Mouse (Mus musculus) spleen, postnatal 36 days (tissue): ENCODE data around the gene Adgrd1.

ENCODE experiments used
- DNase-seq, 2 experiments: peaks; one replicate each; pipeline ENCODE4 v3.0.0; 2022; ENCODE audit warnings: low spot score in 2 of 2, mixed read lengths in 1 of 2

Adgrd1 gene

DNA sequence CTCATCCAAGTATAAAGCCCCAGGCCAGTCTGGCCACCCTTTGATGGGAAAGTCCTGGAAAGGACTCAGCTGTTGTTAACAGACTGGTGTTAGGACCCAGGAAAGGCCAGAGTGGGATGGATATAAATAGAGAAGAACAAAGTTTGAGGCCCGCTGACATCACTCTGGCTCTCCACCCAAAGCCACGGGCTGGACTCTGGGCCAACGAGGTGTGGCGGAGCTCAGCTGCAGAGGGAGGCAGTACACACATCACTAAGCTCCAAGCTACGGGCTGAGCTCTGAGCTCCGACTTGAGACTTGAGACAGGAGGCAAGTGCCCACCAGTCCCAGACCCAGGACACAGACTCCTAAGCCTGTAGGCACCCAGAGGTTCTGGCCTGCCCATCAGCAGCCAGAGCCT is at the start of gene Adgrd1:
TSS of gene Adgrd1 (plus strand) at position 240 of the 400 bp plus-strand sequence.
- no peak for DNase-seq

DNA sequence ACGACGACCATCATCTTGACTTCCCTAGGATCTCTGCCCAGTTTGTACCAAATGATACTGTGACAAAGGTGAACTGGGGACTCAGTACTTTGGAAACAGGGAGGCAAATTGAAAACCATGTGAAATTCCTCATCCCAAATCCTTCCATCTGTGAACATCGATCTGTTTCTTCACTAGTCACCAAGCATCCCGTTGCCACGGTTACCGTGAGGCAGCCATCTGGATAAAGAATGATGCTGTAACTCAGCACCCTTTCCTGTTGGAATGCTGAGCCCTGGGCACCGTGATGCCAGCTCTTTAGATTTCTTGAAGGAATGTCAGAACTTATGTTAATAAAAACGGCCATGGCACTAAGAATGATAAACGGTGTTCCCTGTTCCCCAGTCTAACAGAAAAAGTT is 47.2 kb upstream of the Adgrd1 start:
- no peak for DNase-seq

DNA sequence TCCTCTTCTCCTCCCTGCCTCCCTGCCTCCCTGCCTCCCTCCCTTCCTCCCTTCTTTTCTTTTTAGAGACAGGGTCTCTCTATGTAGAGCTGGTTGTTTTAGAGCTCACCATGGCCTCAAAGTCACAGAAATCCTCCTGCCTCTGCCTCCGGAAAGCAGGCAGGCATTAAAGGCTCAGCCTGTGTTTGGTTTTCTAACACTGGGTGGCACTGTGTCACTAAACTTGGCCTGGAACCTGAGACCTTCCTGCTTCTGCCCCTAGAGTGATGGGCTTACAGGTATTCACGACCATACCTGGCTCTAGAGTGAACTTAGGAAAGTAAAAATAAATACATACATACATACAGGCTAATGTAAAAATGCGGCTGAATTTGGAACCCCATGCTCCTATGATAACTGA is 44.6 kb upstream of the Adgrd1 start:
- DNase-seq, result no peak

DNA sequence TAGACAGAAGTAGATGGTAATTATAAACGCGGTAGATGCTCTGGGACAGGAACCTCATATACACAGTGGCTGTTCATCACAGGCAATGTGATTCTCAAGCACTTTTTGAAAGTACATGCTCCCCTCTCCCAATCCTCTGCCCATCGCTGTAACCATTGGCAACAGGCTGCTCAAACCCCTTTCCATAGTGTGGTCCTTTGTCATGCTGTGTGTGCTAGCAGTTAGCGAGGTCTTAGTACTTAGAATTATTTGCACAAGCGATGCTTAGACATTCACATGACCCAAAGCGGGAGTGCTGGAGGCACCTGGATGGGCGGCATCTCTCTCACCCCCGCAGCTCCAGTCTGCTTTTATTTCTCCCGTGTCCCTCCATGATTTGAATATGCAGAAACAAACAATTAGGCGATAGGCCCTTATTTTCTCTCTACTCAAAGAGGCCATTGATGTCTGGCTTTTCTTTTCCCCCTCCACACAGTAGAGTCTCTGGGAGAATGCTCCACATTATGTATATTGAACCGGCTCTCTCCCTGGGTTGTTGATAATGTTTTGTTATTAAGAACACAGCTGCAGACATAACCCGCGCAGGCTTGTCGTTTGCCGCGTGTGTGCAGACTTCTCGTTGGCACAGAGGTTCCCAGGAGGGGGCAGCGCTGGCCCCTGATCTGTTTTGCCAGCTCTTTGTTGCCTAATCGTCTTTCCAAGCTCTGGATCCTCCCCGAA is 43.8 kb upstream of the Adgrd1 start:
- DNase-seq, result no peak

DNA sequence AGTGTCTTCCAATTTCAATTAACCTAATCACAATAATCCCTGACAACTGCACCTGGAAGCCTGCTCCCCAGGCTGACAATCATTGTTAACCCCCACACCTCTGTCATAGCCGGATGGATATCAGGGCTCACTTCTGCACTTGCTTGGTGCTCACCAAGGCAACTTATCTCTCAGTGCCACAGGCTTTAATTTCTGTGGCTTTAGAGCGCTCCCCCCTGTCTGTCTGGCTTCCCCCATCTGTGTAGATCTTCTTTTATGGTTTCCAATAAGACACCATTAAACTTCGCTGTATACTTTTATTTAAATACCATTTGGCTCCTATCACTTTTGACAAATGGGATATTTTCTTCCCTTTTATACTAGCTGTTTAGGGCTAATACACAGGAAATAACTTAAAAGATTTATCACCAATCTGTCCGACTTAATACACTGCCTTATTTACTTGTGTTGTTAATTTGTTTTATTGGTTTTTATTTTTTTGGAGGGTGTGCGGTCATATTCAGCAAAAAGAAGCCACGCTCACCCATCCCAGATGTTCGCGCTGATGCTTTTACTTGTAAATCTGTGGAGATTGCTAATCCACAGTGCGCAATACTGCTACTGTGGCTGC is 41.8 kb upstream of the Adgrd1 start:
- no peak for DNase-seq

DNA sequence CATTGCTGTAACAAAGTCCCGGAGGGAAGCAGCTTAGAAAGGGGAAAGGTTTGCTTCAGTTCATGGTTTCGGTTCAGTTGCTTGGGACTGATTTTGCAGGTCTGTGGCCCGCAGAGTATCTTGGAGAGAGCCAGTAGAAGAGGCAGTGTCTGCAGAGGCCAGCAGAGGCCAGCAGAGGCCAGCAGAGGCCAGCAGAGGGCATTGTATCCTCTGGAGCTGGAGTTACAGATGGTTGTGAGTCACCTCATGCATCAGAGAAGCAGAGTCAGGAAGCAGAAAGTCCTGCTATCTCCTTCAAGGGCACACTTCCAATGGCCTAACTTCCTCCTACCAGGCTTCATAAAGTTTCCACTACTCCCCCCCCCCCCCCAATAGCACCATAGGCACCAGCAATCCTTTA is 37.4 kb upstream of the Adgrd1 start:
- DNase-seq, result no peak

DNA sequence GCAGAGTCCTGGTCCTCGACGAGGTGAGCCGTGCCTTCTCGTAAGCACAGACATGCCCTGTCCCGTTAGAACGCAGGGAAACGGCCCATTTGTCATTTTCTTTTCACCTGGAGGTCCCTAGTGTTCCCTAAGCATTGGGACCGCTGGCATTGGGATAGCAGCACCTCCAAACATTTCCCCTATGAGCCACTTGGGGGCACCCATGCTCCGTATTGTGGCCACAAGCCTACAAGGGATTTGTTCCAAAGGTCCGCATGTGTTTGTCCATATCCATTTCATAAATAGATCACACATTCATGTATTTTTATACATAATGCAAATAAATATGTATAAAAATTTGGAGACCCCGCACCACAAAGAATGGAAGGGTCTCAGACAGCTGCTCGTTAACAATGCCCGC is 35.0 kb upstream of the Adgrd1 start:
- DNase-seq, result peak in 1 of 2 experiments; percentile 18

DNA sequence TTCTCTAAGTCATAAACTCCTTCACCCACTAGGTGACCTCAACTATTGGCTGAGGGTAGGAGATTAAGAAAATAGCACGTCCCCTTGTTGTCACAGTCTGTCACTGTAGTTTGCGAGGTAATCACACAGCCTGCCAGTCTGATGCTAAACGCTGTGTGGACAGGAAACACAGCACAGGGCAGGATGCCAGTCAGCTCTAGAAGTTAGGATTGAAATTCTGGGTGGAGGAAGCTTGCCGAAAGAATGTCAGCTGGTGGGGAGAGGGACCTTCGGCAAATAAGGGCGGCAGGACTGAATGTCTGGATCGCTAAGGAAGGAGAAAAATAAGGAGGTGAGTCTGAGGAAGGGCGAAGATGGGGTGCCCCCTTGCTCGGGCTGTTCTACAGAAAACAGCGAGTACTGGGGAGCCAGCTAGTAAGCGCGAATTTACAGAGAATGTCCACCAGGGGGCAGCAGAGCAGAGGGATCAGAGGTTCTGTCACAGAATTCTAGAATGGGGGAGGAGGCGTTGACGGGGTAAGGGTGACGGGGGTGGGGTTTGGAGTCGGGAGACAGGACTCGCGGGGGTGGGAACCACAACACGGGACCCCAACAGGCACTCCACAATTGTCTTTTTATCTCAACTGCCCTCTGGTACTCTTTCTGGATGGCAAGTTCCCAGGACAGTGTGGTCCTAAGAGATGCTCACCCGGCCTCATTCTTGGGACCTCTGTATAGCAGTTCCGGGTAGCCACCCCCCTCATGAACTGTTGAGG is 33.3 kb upstream of the Adgrd1 start:
- DNase-seq, result peak; percentile 54 to 68

DNA sequence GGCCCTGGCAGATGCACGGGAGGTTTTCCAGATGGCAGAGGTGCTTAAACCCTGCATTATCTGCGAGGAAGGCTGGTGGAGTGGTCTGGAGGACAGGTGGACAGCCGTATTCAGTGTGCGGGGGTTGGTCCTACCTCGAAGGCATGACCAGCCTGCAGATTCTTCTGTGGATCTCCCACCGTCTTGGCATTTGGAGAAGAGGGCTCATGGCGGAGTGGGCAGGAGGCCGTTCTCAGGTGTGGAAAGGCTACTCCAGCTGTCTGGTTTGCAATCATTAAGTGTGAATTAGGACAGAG is 32.8 kb upstream of the Adgrd1 start:
- no peak for DNase-seq

DNA sequence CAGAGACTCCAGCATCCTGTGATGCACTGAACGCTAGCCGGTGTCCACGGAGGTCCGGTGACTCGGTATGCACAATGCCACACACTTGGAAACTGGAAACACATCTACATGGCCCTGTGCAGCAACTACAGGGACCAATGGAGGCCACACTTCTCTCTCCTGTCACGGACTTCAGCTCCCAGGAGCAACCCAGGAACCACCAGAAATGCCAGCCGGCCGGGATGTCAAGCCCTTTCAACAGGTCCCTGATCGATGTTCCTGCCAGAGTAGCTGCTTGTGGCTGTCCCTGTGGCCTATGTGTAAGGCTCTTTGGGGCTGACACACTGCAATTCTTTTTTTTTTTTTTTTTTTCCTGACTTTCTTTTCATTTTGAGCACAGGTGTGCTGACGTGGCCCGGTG is 32.4 kb upstream of the Adgrd1 start:
- no peak for DNase-seq

DNA sequence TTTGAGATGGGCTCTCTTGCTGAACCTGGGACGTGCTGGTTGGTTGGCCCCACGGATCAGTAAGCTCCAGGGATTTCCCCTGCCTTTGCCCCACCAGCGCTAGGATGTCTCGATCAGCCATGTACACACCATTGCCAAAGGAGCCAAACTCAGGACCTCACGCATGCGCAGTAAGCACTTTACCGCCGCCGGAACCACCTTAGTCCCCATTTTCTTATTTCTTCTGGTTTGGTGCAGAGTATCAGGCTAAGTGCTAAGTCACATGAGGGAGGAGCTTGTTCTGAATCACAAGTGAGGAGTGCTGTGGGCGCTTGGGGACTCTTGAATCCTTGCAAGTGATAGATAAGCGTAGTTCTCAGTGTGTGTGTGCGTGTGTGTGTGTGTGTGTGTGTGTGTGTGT is 31.2 kb upstream of the Adgrd1 start:
- DNase-seq, result no peak

DNA sequence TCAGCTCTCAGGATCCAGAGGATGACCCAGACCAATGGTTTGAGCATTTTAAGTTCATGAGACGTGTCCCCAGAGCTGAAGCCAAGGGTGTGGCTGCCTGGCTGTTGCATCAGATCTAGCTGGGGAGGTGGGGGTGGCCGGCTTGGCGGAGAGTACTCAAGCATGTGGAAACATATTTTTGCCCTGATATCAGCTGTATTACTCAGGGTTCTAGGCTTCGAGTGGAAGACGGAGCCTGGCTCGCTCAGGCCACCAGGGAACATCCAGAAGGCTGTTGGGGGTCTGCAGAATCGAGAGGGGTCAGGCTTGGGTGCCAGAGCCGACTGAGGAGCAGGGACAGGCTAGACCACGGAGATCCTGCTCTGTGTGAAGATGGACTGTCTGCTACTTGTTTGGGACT is 30.6 kb upstream of the Adgrd1 start:
- peak in 1 of 2 experiments; percentile 6 for DNase-seq

DNA sequence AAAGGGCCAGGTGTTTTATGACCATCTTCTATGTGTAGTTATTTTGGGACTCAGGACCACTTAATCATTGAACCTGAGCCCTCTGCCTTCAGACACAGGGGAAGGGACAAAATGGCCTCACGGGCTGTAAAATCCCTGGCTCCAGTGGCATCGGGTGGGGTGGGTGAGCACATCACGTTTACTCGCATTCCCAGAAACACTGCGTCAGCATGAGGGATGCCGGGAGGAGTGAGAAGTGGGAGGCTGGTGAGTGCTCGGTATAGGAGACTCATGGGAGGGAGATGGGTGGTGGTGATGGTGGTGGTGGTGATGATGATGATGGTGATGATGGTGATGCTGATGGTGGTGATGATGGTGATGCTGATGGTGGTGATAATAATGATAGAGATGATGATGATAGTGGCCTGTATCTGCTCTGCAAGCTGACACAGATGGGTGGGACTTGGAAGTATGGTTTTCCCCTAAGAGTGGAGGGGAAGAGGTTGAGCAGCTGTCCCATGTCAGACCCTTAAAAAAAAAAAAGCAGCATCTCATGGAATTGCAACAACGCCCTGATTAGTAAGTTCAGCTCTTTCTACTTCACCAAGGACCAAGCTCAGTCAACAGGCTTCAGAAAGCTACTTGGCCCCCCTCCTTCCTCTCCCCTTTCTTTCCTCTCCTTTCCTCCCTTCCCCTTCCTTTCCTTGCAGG is 29.9 kb upstream of the Adgrd1 start:
- DNase-seq, result no peak

DNA sequence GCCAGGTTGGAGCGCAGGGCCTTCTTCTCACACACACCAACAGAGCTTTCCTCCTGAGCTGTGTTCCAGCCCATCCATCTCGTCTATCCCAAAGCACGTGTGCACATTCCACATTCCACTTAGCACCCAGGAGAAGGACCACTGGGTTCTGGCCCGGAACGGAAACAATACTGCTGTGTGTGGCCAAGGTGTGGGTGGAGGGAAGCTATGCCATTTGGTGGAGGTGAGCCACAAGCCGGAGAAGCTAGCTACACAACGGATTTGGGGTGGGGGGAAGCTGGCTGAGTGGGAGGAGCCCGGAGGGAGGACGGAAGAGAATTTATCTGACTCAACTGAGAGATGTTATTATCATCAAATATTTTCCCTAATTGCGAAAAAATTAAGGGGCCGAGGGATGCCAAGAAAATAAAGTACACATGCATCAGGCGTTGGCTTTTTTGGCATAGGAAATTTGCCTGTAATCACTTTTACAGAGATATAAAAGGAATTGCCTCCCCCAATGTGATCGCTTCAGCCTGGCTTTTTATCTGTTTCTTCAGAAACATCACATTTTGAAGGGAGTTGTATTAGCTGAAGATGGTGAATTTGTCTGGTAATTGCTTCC is 29.2 kb upstream of the Adgrd1 start:
- no peak for DNase-seq

DNA sequence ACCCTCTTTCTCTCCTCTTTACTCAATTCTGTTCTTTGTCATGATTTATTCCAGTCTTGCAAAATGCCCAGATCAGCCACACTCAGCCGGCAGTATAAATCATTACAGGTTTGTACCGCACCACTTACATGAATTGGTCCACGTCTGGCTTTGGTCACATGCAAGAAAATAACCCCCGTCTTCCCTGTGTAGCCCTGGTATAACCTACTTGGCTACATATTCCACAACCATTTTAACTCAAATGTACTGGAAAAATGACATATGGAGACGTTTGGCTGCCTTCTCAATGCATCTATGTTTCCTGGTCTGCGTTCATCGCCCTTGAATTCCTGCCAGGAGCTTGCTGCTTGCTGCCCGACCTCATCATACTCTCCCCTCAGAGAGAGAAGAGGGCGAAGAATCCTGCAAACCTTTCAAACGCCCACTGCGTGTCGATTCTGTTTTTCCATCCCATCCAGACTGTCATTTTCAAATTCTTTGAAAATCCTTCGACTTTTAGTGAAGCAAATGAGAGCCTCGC is 24.7 kb upstream of the Adgrd1 start:
- no peak for DNase-seq

DNA sequence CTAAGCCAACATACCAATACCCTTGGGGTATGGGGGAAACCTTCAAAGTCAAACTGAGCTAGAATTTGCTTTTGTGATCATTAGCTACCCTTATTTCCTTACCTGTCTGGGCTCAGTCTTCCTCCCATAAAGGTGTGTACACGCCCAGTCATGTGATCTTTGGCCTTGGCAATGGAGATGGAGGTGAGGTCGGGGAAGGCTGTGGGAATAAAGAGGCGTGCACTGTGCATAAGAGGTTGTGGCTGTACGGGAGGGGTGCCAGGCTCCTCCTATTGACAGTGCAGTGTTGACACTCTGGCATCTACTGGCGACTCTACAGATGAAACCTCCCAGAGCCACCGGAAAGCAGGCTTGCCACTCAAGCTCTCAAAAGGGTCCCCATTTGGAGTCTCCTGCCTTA is 23.1 kb upstream of the Adgrd1 start:
- no peak for DNase-seq

DNA sequence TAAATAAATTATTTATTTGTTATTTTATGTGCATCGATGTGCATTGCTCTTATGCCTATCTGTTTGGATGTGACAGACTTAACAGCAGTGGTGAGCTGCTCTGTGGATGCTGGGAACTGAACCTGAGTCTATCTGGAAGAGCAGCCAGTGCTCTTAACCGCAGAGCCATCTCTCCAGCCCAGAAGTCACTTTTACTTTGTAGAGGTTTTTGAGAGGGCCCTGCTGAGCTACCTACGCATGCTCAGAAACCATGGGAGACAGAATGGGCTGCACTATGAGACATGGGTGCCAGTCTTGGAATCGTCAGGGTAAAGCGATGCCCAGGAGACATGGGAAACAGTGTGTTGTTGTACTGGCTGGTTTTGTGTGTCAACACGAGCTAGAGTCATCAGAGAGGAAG is 20.5 kb upstream of the Adgrd1 start:
- DNase-seq, result no peak

DNA sequence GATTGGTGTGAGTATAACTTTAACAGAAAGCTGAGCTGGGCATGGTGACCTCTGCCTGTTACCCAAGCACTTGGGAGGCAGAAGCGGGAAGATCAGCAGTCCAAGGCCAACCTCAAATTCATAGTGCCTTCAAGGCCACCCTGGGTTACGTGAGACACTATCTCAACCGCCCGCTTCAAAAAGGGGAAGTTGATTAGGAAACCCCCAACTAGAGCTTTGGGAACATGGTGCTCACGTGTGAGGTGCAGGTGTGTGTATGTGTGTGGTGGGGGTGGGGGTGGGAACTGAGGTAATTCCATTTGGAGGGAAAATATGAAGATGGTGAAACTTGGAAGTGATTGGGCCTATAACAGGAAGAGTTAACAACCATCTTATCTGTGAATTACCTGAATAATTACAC is 19.3 kb upstream of the Adgrd1 start:
- DNase-seq, result peak; percentile 73 to 79

DNA sequence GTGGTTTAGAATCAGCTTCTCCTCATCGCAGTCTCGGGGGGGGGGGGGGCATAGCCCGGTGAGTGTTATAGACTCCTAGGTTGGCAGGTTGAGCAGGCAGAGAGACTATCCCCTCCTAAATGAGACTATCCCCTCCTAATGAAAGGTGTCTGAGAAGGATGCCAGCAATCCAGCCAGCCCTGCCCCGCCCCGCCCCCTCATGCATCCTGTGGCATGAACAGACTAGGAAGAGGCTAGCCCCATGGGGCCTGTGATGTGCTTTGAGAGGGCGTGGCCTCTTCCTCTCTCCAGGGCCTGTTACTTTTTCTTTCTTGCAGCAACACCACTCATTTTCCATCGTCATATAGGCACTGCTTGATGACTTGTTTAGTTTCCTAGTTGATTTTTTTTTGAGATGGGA is 15.0 kb upstream of the Adgrd1 start:
- no peak for DNase-seq

DNA sequence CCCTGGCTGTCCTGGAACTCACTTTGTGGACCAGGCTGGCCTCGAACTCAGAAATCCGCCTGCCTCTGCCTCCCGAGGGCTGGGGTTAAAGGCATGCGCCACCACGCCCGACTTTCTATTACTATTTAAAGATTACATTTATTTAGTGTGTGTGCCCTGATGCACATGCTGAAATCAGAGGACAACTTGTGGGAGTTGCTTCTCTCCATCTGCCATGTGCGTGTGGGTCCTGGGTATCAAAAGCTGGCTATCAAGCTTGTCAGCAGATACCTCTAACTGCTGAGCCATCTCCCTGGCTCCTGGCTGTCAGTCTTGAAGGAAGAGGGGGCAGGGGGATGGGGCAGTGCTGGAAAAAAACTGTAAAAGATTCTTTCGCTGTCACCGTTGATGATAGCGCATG is 11.4 kb upstream of the Adgrd1 start:
- DNase-seq, result no peak

DNA sequence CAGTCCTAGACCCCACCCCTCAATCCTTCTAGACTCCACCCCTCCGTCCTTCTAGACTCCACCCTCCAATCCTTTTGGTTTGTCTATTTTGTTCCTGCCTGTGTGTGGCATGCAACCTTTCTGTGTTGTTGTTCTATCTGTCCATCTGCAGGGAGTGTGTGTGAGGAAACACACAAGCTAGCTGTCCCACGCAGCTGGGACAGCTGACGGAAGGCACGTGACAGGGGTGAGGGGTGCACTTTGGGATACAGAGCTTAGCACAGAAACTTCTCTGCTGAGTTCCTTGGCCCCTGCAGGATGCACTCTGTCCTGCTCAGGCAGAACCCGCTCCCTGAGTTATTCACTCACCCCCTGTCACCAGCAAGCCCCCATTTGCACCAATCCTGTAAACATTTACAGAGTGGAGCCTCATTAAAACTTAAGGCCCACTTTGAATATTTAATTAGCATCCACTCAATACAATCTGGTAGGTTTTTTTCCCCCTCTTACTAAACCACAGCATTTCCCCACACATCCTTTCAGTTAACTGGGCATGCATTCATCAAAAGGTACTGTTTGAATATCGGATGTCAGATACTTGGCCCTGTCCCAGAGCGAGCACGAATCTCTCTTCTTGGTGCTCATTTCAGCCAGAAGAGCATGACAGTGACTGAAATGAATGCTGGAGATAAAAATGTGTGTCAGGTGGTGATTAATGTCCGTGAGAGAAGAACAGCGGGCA is 4.0 kb upstream of the Adgrd1 start:
- no peak for DNase-seq
